Mouse (Mus musculus): ENCODE data around the gene Leng9. TPM values are rescaled to one million over a fixed set of nuclear protein-coding genes. Genes with fewer than 3 reads are reported as not detected.
A peak's percentile ranks its signal among the peaks of the same experiment; 100 is the strongest.

Leng9 gene
- polyA plus RNA-seq, 2 experiments = 3.9 TPM

DNA sequence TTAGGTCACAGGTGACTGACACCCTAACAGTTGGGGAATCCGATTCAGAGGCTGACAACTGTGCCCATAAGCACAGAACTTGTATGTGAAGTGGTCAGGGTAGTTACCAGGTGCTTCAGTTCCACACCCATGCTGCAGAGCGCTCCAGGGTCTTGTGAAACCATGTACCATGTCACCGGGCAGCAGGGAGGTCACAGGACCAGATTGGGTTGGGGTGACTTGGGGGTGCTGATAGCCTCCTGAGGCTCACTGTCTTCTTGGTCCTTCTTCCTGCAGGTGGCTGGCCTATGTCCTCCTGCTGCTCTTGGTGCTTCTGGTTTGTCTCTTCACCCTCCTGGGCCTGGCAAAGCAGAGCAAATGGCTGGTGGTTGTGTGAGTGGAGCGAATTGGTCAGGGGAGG is 22.3 kb downstream of the Leng9 start:
- no peak overlapping the region for H3K4me3 ChIP-seq (replicated peaks; ENCODE audit: low read length)
- H3K4me2 ChIP-seq (replicated peaks; ENCODE audit: low read depth, low read length, severe bottlenecking) = no peak overlapping the region
- no peak for ATAC-seq (ENCODE audit: low FRiP score, low read depth)
- H3K4me1 ChIP-seq (ENCODE audit: control insufficient read depth, insufficient read depth, low read length) = no peaks in the 10 kb centered on the region
- H3K9me3 ChIP-seq (ENCODE audit: control insufficient read depth, low read length) = no peaks in the 10 kb centered on the region
- no peaks in the 10 kb centered on the region for H3K36me3 ChIP-seq (ENCODE audit: control insufficient read depth, insufficient read depth, low read length)
- DNase-seq (ENCODE audit: low spot score) = no peak
- no peak overlapping the region for H3K27ac ChIP-seq (replicated peaks; ENCODE audit: low read depth, low read length)
- no peak overlapping the region for H3K9ac ChIP-seq (ENCODE audit: low read depth, low read length, severe bottlenecking)
- no peaks in the 10 kb centered on the region for H3K27me3 ChIP-seq (ENCODE audit: control insufficient read depth, insufficient read depth, low read length)
- WGBS = 87% methylated on average over 4 of the region's 4 CpGs
- no peak for TF ChIP-seq POLR2A (IDR thresholded peaks at IDR 0.05; ENCODE audit: borderline replicate concordance, extremely low read depth, insufficient read depth, insufficient read length)

DNA sequence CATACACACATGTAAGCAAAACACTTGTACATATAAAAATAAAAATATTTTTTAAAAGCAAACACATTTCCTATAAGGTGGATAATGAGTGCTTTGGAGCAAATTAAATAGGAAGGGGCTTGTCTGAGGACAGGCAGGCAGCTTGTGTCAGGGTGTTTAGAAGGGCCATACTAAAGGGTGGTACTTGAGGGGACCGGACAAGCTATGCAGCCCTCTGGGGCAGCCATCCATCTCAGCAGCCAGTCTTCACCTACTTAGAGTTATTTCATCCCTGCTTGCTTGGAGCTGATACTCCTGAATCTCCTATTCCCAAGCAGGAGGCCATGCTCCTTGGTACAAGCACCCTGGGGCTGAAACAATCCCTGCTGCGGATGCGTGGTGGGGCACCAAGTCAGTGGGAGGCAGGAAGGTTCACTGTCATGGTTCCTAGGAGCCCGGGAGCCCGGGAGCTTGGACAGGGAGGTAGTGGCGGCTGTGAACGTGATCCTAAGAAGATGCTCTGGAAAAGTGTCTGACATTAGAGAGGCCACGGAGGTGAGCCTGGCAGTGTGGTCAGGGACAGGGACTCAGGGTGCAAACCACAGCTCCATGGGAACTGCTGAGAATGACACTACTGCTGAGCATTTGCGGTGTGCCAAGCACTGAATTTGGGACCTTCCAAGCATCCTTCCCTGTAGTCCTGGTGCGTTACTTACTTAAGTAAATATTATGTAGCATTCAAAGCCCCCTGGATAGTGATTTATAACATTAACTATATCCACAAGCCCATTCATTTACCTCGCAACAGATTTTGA is 23.0 kb downstream of the Leng9 start:
- Histone ChIP-seq H3K4me2 (replicated peaks; ENCODE audit: low read depth, low read length, severe bottlenecking) (no peak overlapping the region), H3K9ac (ENCODE audit: low read depth, low read length, severe bottlenecking) (no peak overlapping the region; the same call in 1 of the 2 replicates), H3K4me1 (ENCODE audit: control insufficient read depth, insufficient read depth, low read length) (no peaks in the 10 kb centered on the region), H3K27me3 (ENCODE audit: control insufficient read depth, insufficient read depth, low read length) (no peaks in the 10 kb centered on the region), H3K27ac (replicated peaks; ENCODE audit: low read depth, low read length) (no peak overlapping the region), H3K36me3 (ENCODE audit: control insufficient read depth, insufficient read depth, low read length) (no peaks in the 10 kb centered on the region), H3K4me3 (replicated peaks; ENCODE audit: low read length) (no peak overlapping the region), H3K9me3 (ENCODE audit: control insufficient read depth, low read length) (no peaks in the 10 kb centered on the region)
- no peak for ATAC-seq (ENCODE audit: low FRiP score, low read depth)
- 82% methylated on average over 11 of the region's 11 CpGs for WGBS
- no peak for TF ChIP-seq POLR2A (IDR thresholded peaks at IDR 0.05; ENCODE audit: borderline replicate concordance, extremely low read depth, insufficient read depth, insufficient read length)
- no peak for DNase-seq (ENCODE audit: low spot score)

DNA sequence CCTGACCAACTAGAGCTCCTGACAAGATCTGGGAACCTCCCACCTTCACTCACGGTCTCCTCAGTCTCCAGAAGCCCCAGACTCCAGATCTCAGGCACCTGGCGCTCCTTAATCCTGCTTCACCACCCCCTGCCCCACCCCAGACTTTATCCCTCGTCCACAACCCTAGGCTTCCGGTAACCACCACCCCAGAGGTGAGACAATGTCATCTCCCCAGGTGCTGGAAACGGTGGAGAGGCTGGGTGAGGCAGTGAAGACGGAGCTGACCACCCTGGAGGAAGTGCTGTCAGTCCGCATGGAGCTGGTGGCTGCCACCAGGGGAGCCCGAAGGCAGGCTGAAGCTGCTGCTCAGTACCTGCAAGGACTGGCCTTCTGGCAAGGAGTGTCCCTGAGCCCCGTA is 24.9 kb downstream of the Leng9 start:
- no peak for ATAC-seq (ENCODE audit: low FRiP score, low read depth)
- no peak for TF ChIP-seq POLR2A (IDR thresholded peaks at IDR 0.05; ENCODE audit: borderline replicate concordance, extremely low read depth, insufficient read depth, insufficient read length)
- Histone ChIP-seq H3K4me2 (replicated peaks; ENCODE audit: low read depth, low read length, severe bottlenecking) (no peak overlapping the region), H3K9me3 (ENCODE audit: control insufficient read depth, low read length) (no peaks in the 10 kb centered on the region), H3K27ac (replicated peaks; ENCODE audit: low read depth, low read length) (no peak overlapping the region), H3K27me3 (ENCODE audit: control insufficient read depth, insufficient read depth, low read length) (peaks cover 3% of the 10 kb centered on the region; the same call in 1 of the 2 replicates), H3K36me3 (ENCODE audit: control insufficient read depth, insufficient read depth, low read length) (no peaks in the 10 kb centered on the region), H3K4me3 (replicated peaks; ENCODE audit: low read length) (no peak overlapping the region), H3K9ac (ENCODE audit: low read depth, low read length, severe bottlenecking) (no peak overlapping the region), H3K4me1 (ENCODE audit: control insufficient read depth, insufficient read depth, low read length) (no peaks in the 10 kb centered on the region)
- no peak for DNase-seq (ENCODE audit: low spot score)
- 31% methylated on average over 9 of the region's 9 CpGs for WGBS

DNA sequence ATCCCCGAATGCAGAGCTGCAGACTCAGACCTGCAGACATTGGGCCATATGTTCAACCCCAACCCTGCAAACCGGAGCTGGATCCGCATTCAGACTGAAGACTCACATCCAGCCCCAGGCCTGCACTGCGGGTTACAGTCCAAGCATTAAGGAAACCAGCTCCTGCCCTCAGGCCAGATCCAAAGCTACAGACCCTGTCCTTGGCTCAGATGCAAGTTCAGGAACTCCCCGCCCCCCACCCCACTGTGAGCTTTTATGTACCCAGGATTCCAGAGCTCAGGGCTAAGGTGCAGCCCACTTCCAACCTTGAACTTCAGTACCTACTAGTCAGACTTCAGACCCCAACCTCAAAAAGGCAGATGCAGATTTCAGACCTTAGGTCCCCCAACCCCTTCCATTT is 25.3 kb downstream of the Leng9 start:
- Histone ChIP-seq H3K4me1 (ENCODE audit: control insufficient read depth, insufficient read depth, low read length) (no peaks in the 10 kb centered on the region), H3K9me3 (ENCODE audit: control insufficient read depth, low read length) (no peaks in the 10 kb centered on the region), H3K9ac (ENCODE audit: low read depth, low read length, severe bottlenecking) (no peak overlapping the region), H3K4me2 (replicated peaks; ENCODE audit: low read depth, low read length, severe bottlenecking) (peak overlapping the region; percentile 39), H3K36me3 (ENCODE audit: control insufficient read depth, insufficient read depth, low read length) (no peaks in the 10 kb centered on the region), H3K4me3 (replicated peaks; ENCODE audit: low read length) (no peak overlapping the region), H3K27me3 (ENCODE audit: control insufficient read depth, insufficient read depth, low read length) (peaks cover 8% of the 10 kb centered on the region; the same call in 1 of the 2 replicates), H3K27ac (replicated peaks; ENCODE audit: low read depth, low read length) (no peak overlapping the region)
- no peak for DNase-seq (ENCODE audit: low spot score)
- TF ChIP-seq POLR2A (IDR thresholded peaks at IDR 0.05; ENCODE audit: borderline replicate concordance, extremely low read depth, insufficient read depth, insufficient read length) = no peak
- WGBS = 20% methylated on average over 5 of the region's 5 CpGs
- ATAC-seq (ENCODE audit: low FRiP score, low read depth) = 0 out of 2 replicates have a peak, but pooled peaks have one; percentile 3

DNA sequence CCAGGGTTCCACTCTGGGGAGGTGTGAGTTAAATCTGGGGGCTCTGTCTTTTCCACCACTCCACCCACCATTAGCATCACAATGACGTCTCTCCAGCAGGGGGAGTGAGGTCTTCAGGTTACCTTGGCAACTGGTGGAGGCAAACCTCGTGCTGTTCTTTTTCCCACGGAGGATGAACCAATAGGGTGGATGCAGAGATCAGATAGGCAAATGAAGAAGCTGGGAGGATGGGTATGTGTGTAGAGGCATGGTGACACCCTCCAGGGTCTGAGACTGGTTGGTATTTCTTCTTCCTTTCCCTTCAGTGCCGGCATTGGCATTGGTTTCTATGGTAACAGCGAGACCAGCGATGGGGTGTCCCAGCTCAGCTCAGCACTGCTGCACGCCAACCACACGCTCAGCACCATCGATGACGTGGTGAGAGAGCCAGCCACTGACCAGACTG is 25.8 kb downstream of the Leng9 start:
- H3K27ac ChIP-seq (replicated peaks; ENCODE audit: low read depth, low read length) = no peak overlapping the region
- ATAC-seq (ENCODE audit: low FRiP score, low read depth) (peak; percentile 81), DNase-seq (ENCODE audit: low spot score) (peak; percentile 70)
- peak overlapping the region; percentile 39 for H3K4me2 ChIP-seq (replicated peaks; ENCODE audit: low read depth, low read length, severe bottlenecking)
- TF ChIP-seq POLR2A (IDR thresholded peaks at IDR 0.05; ENCODE audit: borderline replicate concordance, extremely low read depth, insufficient read depth, insufficient read length) = no peak
- H3K4me1 ChIP-seq (ENCODE audit: control insufficient read depth, insufficient read depth, low read length) = 0 out of 2 replicates have a peak, but pooled peaks cover 3% of the 10 kb centered on the region
- H3K4me3 ChIP-seq (replicated peaks; ENCODE audit: low read length) = no peak overlapping the region; the same call in 1 of the 2 replicates
- no peaks in the 10 kb centered on the region for H3K9me3 ChIP-seq (ENCODE audit: control insufficient read depth, low read length)
- H3K36me3 ChIP-seq (ENCODE audit: control insufficient read depth, insufficient read depth, low read length) = no peaks in the 10 kb centered on the region
- H3K9ac ChIP-seq (ENCODE audit: low read depth, low read length, severe bottlenecking) = no peak overlapping the region
- 1% methylated on average over 8 of the region's 10 CpGs for WGBS
- H3K27me3 ChIP-seq (ENCODE audit: control insufficient read depth, insufficient read depth, low read length) = peaks cover 13% of the 10 kb centered on the region; the same call in 1 of the 2 replicates
